Mouse (Mus musculus): Measurements from ENCODE around the gene Eif1ad. TPM values are rescaled to one million over a fixed set of nuclear protein-coding genes. Genes with fewer than 3 reads are reported as not detected.

Gene Eif1ad
- polyA plus RNA-seq, 1 experiment from 2014 or later = 43.8 TPM

Other genes with a start within 250 kb of the Eif1ad start
- 76.8 and 78.4 TPM in 2 replicates for gene Klc2, start 248.2 kb upstream of the Eif1ad start, polyA plus RNA-seq (2015; fragmentation: Nextera tagmentation; extraction: Ambion mirVana)
- 55.3 and 55.7 TPM in 2 replicates for gene Pacs1, start 93.6 kb upstream of the Eif1ad start, polyA plus RNA-seq (2015; fragmentation: Nextera tagmentation; extraction: Ambion mirVana)
- gene Sf3b2, start 71.3 kb upstream of the Eif1ad start, polyA plus RNA-seq (2015; fragmentation: Nextera tagmentation; extraction: Ambion mirVana) = 350 and 352 TPM in 2 replicates
- gene Gal3st3, start 68.4 kb upstream of the Eif1ad start, polyA plus RNA-seq (2015; fragmentation: Nextera tagmentation; extraction: Ambion mirVana) = 47.2 and 50.3 TPM in 2 replicates
- gene Catsper1, start 31.0 kb upstream of the Eif1ad start, polyA plus RNA-seq (2015; fragmentation: Nextera tagmentation; extraction: Ambion mirVana) = not detected in 2 replicates
- 5.9 and 7.2 TPM in 2 replicates for gene Cst6, start 17.2 kb upstream of the Eif1ad start, polyA plus RNA-seq (2015; fragmentation: Nextera tagmentation; extraction: Ambion mirVana)
- gene Banf1, start 427 bp downstream of the Eif1ad start, polyA plus RNA-seq (2015; fragmentation: Nextera tagmentation; extraction: Ambion mirVana) = 307 and 337 TPM in 2 replicates
- gene Sart1, start 22.0 kb downstream of the Eif1ad start, polyA plus RNA-seq (2015; fragmentation: Nextera tagmentation; extraction: Ambion mirVana) = 72.5 and 77.3 TPM in 2 replicates
- gene Tsga10ip, start 35.8 kb downstream of the Eif1ad start, polyA plus RNA-seq (2015; fragmentation: Nextera tagmentation; extraction: Ambion mirVana) = not detected in 2 replicates
- gene Drap1, start 58.2 kb downstream of the Eif1ad start, polyA plus RNA-seq (2015; fragmentation: Nextera tagmentation; extraction: Ambion mirVana) = 291 and 296 TPM in 2 replicates
- gene AI837181, start 58.4 kb downstream of the Eif1ad start, polyA plus RNA-seq (2015; fragmentation: Nextera tagmentation; extraction: Ambion mirVana) = 71.5 and 74.9 TPM in 2 replicates
- 0.40 TPM in 1 of 2 replicates, not detected in the other for gene Fosl1, start 80.8 kb downstream of the Eif1ad start, polyA plus RNA-seq (2015; fragmentation: Nextera tagmentation; extraction: Ambion mirVana)
- gene Ccdc85b, start 91.2 kb downstream of the Eif1ad start, polyA plus RNA-seq (2015; fragmentation: Nextera tagmentation; extraction: Ambion mirVana) = 11.7 and 13.2 TPM in 2 replicates
- 180 and 185 TPM in 2 replicates for gene Fibp, start 93.9 kb downstream of the Eif1ad start, polyA plus RNA-seq (2015; fragmentation: Nextera tagmentation; extraction: Ambion mirVana)
- 5.4 and 6.5 TPM in 2 replicates for gene Ctsw, start 101.8 kb downstream of the Eif1ad start, polyA plus RNA-seq (2015; fragmentation: Nextera tagmentation; extraction: Ambion mirVana)
- gene Efemp2, start 107.2 kb downstream of the Eif1ad start, polyA plus RNA-seq (2015; fragmentation: Nextera tagmentation; extraction: Ambion mirVana) = 41.3 and 45.9 TPM in 2 replicates
- 54.3 and 60.2 TPM in 2 replicates for gene Mus81, start 121.7 kb downstream of the Eif1ad start, polyA plus RNA-seq (2015; fragmentation: Nextera tagmentation; extraction: Ambion mirVana)
- 3,624 and 3,631 TPM in 2 replicates for gene Cfl1, start 123.7 kb downstream of the Eif1ad start, polyA plus RNA-seq (2015; fragmentation: Nextera tagmentation; extraction: Ambion mirVana)
- 0.17 TPM in 1 of 2 replicates, not detected in the other for gene 1700020D05Rik, start 137.0 kb downstream of the Eif1ad start, polyA plus RNA-seq (2015; fragmentation: Nextera tagmentation; extraction: Ambion mirVana)
- gene Snx32, start 143.8 kb downstream of the Eif1ad start, polyA plus RNA-seq (2015; fragmentation: Nextera tagmentation; extraction: Ambion mirVana) = 106 and 111 TPM in 2 replicates
- gene Ovol1, start 193.9 kb downstream of the Eif1ad start, polyA plus RNA-seq (2015; fragmentation: Nextera tagmentation; extraction: Ambion mirVana) = 0.10 and 0.13 TPM in 2 replicates
- gene Ap5b1, start 201.3 kb downstream of the Eif1ad start, polyA plus RNA-seq (2015; fragmentation: Nextera tagmentation; extraction: Ambion mirVana) = 3.0 and 3.1 TPM in 2 replicates
- gene Rnaseh2c, start 235.1 kb downstream of the Eif1ad start, polyA plus RNA-seq (2015; fragmentation: Nextera tagmentation; extraction: Ambion mirVana) = 56.2 and 57.7 TPM in 2 replicates
- gene Kat5, start 243.5 kb downstream of the Eif1ad start, polyA plus RNA-seq (2015; fragmentation: Nextera tagmentation; extraction: Ambion mirVana) = 82.3 and 84.7 TPM in 2 replicates

All from midbrain, embryonic 15.5 days (tissue).